Mouse (Mus musculus) heart, adult 2 months (tissue): ENCODE data around the gene Zfp637. TPM values are rescaled to one million over a fixed set of nuclear protein-coding genes. Genes with fewer than 3 reads are reported as not detected.

Source experiments
- DNase-seq, 2 experiments: peaks; one replicate each; pipeline ENCODE4 v3.0.0; 2021
- H3K27ac ChIP-seq: fragments of 200-600 bp; 2 replicates; pipeline ENCODE4 v1.8.1; 2022
- H3K27me3 ChIP-seq: fragments of 200-500 bp; 2 replicates; pipeline ENCODE4 v1.6.1; 2012; ENCODE audit warnings: mild to moderate bottlenecking, low read length, inconsistent platforms, mixed read lengths; ENCODE audit not compliant: control insufficient read depth, insufficient read depth
- H3K36me3 ChIP-seq: fragments of 200-500 bp; 2 replicates; pipeline ENCODE4 v1.6.1; 2012; ENCODE audit warnings: low read length, inconsistent platforms; ENCODE audit not compliant: control insufficient read depth, insufficient read depth
- H3K4me1 ChIP-seq: fragments of 200-500 bp; 2 replicates; pipeline ENCODE4 v1.6.1; 2011; ENCODE audit warnings: low read length; ENCODE audit not compliant: control insufficient read depth, insufficient read depth
- H3K4me3 ChIP-seq: fragments of 200-600 bp; 2 replicates; pipeline ENCODE4 v1.8.1; 2022
- H3K79me2 ChIP-seq: fragments of 200-500 bp; replicated peaks from 2 replicates; pipeline ENCODE4 v1.6.1; 2012; ENCODE audit warnings: mild to moderate bottlenecking, inconsistent platforms, low read length, moderate library complexity, mixed read lengths; ENCODE audit not compliant: control insufficient read depth, insufficient read depth
- H3K9ac ChIP-seq: fragments of 200-500 bp; 2 replicates; pipeline ENCODE4 v1.6.1; 2012; ENCODE audit warnings: low read depth, mild to moderate bottlenecking, control low read depth, inconsistent platforms, low read length, mixed read lengths
- CTCF ChIP-seq: fragments of 200-600 bp; IDR thresholded peaks from 2 replicates; pipeline ENCODE4 v1.8.1; 2022; ENCODE audit warnings: antibody characterized with exemption, mild to moderate bottlenecking, moderate library complexity
- EP300 ChIP-seq: fragments of 200-500 bp; IDR thresholded peaks from 2 replicates; pipeline ENCODE4 v1.6.1; 2011; ENCODE audit warnings: low read depth, low read length, control low read depth; ENCODE audit not compliant: insufficient read depth
- POLR2A ChIP-seq: fragments of 200-500 bp; IDR thresholded peaks from 2 replicates; pipeline ENCODE4 v1.6.1; 2011; ENCODE audit warnings: mild to moderate bottlenecking, low read depth, low read length, control low read depth; ENCODE audit not compliant: insufficient read depth
- WGBS: fragments of 180-500 bp; shearing (Covaris S2); methylation state at CpG from one replicate; pipeline ENCODE4 v1.1.7; 2018; 5-methylcytosine and 5-hydroxymethylcytosine counted together
- intact Hi-C: fragments of 180-260 bp; cut with DNase I; formaldehyde crosslinking; loops from one replicate; pipeline ENCODE4 v1.15.1; 2025
- polyA plus RNA-seq: library from polyadenylated mRNA; depleted of rRNA; stranded (reverse); fragments of >200 nt; gene quantifications from 2 replicates; pipeline ENCODE4 v1.2.3, GENCODE M21; 2012
- total RNA-seq, 2 experiments: library from RNA; stranded (reverse); gene quantifications; 2 replicates each; pipeline ENCODE4 v1.2.3; 2021

Zfp637 gene
- total and polyA plus RNA-seq, 3 experiments, result 23.5 to 30.9 (median 28.4) TPM

DNA sequence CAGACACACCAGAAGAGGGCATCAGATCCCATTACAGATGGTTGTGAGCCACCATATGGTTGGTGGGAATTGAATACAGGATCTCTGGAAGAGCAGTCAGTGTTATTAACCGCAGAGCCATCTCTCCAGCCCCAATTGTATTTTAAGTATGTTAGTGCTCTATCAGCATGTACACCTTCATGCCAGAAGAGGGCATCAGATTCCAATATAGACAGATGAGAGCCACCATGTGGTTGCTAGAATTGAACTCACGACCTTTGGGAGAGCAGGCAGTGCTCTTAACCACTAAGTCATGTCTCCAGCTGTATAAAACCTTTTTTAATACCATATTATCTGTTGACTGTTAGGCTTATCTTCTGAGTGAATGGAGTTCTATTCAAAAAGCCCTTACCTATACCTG is 10.8 kb downstream of the Zfp637 start:
- intact Hi-C loops, result no loop called here
- no peak for TF ChIP-seq EP300
- no peak for TF ChIP-seq POLR2A
- TF ChIP-seq CTCF, result peak; percentile 57
- WGBS, result 66% methylated on average over 2 of the region's 2 CpGs

GRCm38 (mm10) chr6:117857990-117858389 is 17.0 kb downstream of the Zfp637 start:
- intact Hi-C loops, result no loop called here
- DNase-seq, result no peak
- Histone ChIP-seq H3K4me3 (no peak overlapping the region), H3K9ac (no peak overlapping the region), H3K36me3 (no peaks in the 10 kb centered on the region), H3K79me2 (no peaks in the 10 kb centered on the region), H3K27me3 (no peaks in the 10 kb centered on the region), H3K4me1 (no peaks in the 10 kb centered on the region), H3K27ac (no peak overlapping the region)
- TF ChIP-seq EP300 (no peak), POLR2A (no peak), CTCF (peak; percentile 47)
- WGBS, result 71% methylated on average over 1 of the region's 1 CpGs

More for the DNA sequence above, 10.8 kb downstream of the Zfp637 start:
- no peaks in the 10 kb centered on the region; the same call in 1 of the 2 replicates for H3K36me3 ChIP-seq
- H3K4me3 ChIP-seq, result no peak overlapping the region
- no peak overlapping the region for H3K27ac ChIP-seq
- H3K9ac ChIP-seq, result no peak overlapping the region
- H3K27me3 ChIP-seq, result no peaks in the 10 kb centered on the region
- no peak for DNase-seq
- no peaks in the 10 kb centered on the region for H3K4me1 ChIP-seq
- no peaks in the 10 kb centered on the region for H3K79me2 ChIP-seq

DNA sequence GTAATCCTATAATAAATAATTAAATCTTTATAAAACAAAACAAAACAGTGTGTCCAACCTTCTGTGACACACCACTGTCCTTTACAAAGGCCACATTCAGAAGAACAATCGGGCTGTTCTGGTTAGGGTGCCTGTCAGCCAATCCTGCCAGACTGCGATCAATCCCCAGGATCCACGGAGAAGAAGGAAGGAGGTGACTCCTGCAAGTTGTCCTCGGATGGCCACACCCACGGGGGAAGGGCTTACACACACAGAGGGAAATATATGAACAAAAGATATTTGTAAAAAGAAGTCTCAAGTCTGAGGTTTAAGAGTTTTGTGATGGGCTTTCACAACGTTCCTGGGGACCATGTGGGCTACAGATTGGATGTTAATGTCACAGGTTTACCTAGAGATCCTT is 20.9 kb downstream of the Zfp637 start, which contains the start of gene Zfp239:
Gene Zfp239 (plus strand): TSS at position 253 of the 400 bp plus-strand sequence.
- no peak for DNase-seq
- WGBS, result 48% methylated on average over 6 of the region's 6 CpGs
- TF ChIP-seq POLR2A (no peak), CTCF (no peak), EP300 (no peak)
- Histone ChIP-seq H3K79me2 (no peaks in the 10 kb centered on the region), H3K9ac (peak within 1 kb of the TSS; percentile 45), H3K4me1 (peaks cover 1% of the 10 kb centered on the region), H3K4me3 (peak within 1 kb of the TSS; percentile 60), H3K36me3 (no peaks in the 10 kb centered on the region), H3K27me3 (no peaks in the 10 kb centered on the region; the same call in 1 of the 2 replicates), H3K27ac (no peak within 1 kb of the TSS)
- intact Hi-C loops, result no loop called here

DNA sequence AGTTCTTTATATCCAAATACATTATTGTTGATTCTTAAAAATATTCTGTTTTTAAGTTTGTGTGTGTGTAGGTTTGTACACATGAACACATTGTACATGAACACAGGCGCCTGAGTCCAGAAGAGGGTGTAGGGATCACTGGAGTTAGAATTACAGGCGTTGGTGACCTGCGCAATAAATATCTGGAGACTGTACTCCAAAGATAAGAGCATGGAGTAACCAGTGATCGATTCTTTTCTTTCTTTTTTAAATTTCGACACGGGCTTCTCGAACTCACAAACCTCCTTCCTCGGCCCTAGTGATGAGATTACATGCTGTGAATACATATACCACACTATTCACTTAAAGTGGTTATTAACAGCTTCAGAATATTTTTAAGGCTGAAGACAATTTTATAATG is 21.5 kb downstream of the Zfp637 start:
- H3K27me3 ChIP-seq, result no peaks in the 10 kb centered on the region; the same call in 1 of the 2 replicates
- H3K36me3 ChIP-seq, result no peaks in the 10 kb centered on the region
- DNase-seq, result no peak
- H3K4me1 ChIP-seq, result peaks cover 1% of the 10 kb centered on the region
- 75% methylated on average over 8 of the region's 8 CpGs for WGBS
- H3K4me3 ChIP-seq, result peak overlapping the region; percentile 60
- no peak overlapping the region for H3K9ac ChIP-seq
- no peak overlapping the region for H3K27ac ChIP-seq
- TF ChIP-seq CTCF, result no peak
- H3K79me2 ChIP-seq, result no peaks in the 10 kb centered on the region
- intact Hi-C loops, result no loop called here

DNA sequence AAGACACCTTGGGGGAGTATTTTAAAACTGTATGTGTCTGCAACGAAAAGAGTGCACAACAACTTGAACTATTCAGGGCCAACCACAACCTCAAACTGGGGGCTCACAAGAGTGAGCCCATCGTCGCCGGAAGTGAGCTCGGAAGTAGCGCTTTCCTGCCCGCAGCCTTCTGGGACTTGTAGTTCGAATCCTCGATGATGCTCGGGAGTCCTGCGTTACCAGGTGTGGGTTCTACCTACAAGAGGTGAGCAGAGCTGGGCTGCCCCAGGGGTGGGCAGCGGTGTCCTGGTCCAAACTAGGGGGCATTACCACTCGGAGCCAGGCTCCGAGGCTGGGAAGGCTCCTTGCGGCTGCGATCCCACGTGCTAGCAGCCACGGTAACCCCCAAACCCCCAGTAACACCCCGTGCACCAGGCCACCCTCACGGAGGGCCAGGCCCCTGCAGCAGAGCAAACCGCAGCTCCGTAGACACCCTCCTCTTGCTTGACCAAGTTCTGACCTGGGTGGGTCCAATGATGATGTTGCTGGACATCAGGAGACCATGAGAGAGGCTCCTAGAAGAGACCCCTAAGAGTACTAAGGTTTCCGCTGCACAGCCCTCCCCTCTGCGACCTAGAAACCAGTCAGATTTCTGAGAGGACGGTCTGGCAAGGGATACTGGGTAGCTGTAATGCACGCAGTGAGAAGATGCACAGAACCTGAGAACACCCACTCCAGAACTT is 22.1 kb downstream of the Zfp637 start:
- H3K27ac ChIP-seq, result no peak overlapping the region
- peak overlapping the region; percentile 60 for H3K4me3 ChIP-seq
- DNase-seq, result peak; percentile 44 to 45
- H3K4me1 ChIP-seq, result peaks cover 1% of the 10 kb centered on the region
- intact Hi-C loops, result no loop called here
- TF ChIP-seq CTCF (no peak), POLR2A (no peak), EP300 (no peak)
- peak overlapping the region; percentile 45 for H3K9ac ChIP-seq
- no peaks in the 10 kb centered on the region for H3K36me3 ChIP-seq
- no peaks in the 10 kb centered on the region; the same call in 1 of the 2 replicates for H3K27me3 ChIP-seq
- 3% methylated on average over 26 of the region's 26 CpGs for WGBS
- H3K79me2 ChIP-seq, result no peaks in the 10 kb centered on the region

GRCm38 (mm10) chr6:117863751-117864150 is 22.8 kb downstream of the Zfp637 start:
- WGBS, result 92% methylated on average over 8 of the region's 8 CpGs
- Histone ChIP-seq H3K27ac (no peak overlapping the region), H3K27me3 (no peaks in the 10 kb centered on the region; the same call in 1 of the 2 replicates), H3K36me3 (no peaks in the 10 kb centered on the region), H3K79me2 (no peaks in the 10 kb centered on the region), H3K9ac (no peak overlapping the region), H3K4me1 (peaks cover 1% of the 10 kb centered on the region), H3K4me3 (no peak overlapping the region)
- intact Hi-C loops, result no loop called here
- no peak for TF ChIP-seq EP300
- no peak for TF ChIP-seq POLR2A
- no peak for TF ChIP-seq CTCF
- DNase-seq, result no peak
